Mouse (Mus musculus): Measurements from ENCODE around the gene Igtp.
"Not testable (repeated sequence)": the region's sequence is repeated elsewhere in the genome, so short reads cannot be mapped to it uniquely, and the experiment has no call there.

The Igtp gene

GRCm38 (mm10) chr11:58199229-58200037 lies at the start of gene Igtp, which contains the start of gene Irgm2:
Igtp (plus strand) TSS chr11:58199556.
Irgm2 (plus strand) TSS chr11:58199618.
- peak; percentile 13 for DNase-seq (ENCODE audit: low read depth, low spot score)

DNA sequence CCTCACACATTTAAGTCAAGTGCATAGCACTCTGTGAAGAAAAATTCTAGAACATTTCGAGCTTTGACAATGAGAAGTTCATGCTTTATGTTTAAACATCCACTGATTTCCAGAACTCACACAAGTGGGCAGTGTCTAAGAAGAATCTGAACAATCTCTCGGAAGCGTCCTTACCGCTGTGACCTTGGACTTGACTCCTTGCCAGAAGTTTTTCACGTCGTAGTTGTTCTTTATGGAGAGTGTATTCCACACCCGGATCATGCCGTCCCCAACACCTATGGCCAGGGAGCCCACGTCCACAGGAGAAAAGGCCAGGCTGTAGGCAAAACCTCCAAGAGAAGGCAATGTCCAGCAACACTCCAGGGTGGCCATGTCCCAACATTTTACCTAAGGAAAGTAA lies 43.9 kb upstream of the Igtp start:
- DNase-seq (ENCODE audit: low read depth, low spot score), result no peak

DNA sequence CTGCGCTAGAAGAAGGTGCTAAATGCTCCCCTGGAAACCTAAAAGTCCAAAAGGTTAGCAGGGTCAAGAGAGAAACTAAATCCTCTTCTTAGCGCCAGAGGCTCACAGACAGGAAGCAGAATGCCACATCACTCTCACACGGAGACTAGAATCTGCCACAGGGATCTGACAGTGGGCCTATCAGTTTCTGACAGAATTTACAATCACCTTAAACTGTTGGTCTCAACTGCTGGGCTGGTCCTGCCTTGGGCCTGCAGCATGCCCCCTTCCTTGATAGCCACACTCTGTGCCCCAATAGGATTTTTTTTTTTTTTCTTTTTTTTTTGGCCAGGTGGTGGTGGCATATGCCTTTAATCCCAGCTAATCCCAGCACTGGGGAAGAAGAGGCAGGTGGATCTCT lies 42.5 kb upstream of the Igtp start:
- DNase-seq (ENCODE audit: low read depth, low spot score), result no peak

GRCm38 (mm10) chr11:58165072-58165471 lies 34.3 kb upstream of the Igtp start:
- DNase-seq (ENCODE audit: low read depth, low spot score), result no peak

DNA sequence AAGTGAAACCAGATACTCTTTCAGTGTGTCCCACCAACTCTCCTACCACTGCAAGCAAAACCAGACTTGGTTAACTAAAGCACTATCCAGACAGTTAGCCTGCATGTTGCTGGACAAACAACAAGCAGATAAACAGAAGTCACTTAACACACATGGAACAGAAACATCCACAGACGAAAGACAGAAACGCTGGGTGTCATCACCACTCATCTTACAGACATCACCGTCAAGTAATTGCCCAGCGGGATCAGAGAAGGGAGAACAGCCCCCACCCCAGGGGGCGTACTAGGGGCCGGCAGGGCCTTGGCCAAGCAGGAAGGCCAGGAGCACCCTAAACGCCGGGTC lies 31.6 kb upstream of the Igtp start:
- DNase-seq (ENCODE audit: low read depth, low spot score), result no peak

DNA sequence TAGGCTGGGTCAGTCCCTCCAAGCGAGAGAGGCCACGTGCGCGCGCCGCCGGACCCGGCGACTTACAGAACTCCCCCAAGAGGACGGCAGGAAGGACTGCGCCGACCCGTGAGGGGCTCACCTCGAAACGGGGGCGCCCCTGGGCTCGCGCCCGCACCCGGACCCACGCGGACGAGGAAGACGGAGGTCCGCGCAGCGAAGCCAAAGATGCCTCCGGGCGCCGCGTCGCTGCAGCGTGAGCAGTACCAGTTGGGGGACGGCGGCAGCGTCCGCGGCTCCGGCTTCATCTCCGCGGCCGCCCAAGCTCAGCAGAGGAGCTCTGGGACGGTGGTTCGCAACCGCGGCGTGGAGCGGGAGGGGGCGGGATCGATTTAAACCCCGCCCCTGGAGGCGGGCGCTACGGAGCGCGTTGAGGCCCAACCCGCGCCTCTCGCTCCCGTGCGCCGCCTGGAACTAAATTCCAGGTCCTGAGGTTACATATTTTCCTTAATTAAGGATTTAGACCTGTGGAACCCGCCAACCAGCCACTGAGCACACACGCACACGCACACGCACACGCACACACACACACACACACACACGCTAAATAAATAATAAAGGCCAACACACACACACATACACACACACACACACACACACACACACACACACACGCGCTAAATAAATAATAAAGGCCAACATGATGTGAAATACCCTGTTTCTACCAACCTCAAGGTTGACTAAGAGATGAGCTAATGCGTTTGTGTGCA lies 31.0 kb upstream of the Igtp start, which contains the start of gene Gemin5:
Gemin5 (minus strand) TSS at position 373 of the 749 bp plus-strand sequence.
- peak; percentile 67 for DNase-seq (ENCODE audit: low read depth, low spot score)

DNA sequence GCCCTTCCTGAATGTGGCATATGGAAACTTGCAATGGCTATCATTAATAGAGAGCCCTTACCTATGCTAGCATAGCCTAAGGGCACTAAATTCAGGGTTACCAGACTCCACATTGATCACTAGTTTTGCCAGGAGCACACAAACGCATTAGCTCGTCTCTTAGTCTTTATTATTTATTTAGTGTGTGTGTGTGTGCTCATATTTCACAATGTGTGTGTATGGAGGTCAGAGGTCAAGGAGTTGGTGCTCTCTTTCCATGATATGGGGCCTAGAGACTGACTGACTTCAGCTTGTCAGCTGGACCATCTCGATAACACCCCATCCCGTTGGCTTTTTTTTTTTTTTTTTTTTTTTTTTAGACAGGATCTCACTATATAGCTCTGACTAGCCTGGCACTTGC lies 29.7 kb upstream of the Igtp start:
- no peak for DNase-seq (ENCODE audit: low read depth, low spot score)

GRCm38 (mm10) chr11:58171459-58172091 lies 27.8 kb upstream of the Igtp start, which contains the start of gene Mrpl22:
Mrpl22 (plus strand) TSS chr11:58171661.
- peak; percentile 82 for DNase-seq (ENCODE audit: low read depth, low spot score)

DNA sequence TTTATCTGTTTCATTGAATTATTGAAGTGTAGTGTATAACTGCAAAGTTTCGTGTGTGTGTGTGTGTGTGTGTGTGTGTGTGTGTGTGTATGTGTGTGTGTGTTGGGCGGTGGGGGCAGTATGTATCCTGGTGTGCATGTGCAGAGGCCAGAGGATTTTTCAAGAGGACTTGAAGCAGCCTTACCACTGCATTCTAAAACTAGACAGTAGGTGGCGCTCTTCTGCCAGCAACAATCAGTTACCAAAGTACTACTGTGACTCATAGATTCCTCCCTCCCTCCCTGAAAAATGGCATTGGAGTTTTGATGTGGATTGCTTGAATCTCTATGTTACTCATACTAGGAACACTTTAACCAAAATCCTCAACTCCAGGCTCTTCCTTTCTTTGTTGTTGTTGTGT lies 19.8 kb upstream of the Igtp start:
- DNase-seq (ENCODE audit: low read depth, low spot score), result peak; percentile 69

DNA sequence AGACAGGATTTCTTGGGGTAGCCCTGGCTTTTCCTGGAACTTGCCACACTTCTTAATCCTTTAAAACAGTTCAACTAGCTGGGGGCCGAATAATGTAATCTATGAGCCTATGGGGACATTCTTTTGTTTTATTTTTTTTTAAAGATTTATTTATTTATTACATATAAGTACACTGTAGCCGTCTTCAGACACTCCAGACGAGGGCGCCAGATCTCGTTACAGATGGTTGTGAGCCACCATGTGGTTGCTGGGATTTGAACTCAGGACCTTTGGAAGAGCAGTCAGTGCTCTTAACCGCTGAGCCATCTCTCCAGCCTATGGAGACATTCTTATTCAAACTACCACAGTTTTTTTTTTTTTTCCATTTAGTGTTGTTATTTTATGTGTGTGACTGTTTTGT lies 19.4 kb upstream of the Igtp start:
- not testable (repeated sequence) for DNase-seq (ENCODE audit: low read depth, low spot score)

DNA sequence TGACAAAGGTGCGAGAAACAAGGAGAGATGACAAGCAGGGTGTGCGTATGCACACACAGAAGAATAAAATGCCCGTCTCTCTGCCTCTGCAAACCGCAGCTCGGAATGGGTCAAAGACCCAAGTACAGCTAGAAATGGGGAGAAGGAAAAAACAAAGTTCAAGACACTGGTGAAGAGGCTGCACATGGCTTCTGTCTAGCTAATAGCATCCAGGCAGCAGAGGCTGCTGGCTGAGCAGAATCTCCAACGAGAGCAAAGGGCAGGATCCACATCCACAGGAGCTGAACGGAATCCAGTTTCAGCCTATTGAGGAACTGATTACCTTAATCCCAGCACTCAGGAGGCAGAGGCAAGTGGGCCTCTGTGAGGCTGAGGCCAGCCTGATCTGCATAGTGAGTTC lies 18.6 kb upstream of the Igtp start:
- no peak for DNase-seq (ENCODE audit: low read depth, low spot score)

DNA sequence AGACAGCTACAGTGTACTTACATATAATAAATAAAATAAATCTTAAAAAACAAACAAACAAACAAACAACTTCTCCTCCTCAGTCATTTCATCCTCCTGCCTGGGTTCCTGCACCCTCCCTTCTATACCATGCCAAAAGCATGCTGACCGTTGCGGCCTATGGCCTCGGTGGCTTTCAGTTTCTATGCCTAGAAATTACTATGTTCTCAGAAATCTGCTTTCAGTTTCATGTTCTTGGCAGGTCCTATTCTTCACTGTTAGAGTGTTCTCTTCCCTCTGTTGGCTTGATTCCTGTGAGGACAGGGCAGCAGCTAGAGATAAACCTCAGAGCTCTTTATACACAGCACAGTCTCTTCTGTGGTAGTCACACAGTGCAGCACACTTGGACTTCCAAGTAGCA lies 15.8 kb upstream of the Igtp start:
- no peak for DNase-seq (ENCODE audit: low read depth, low spot score)

DNA sequence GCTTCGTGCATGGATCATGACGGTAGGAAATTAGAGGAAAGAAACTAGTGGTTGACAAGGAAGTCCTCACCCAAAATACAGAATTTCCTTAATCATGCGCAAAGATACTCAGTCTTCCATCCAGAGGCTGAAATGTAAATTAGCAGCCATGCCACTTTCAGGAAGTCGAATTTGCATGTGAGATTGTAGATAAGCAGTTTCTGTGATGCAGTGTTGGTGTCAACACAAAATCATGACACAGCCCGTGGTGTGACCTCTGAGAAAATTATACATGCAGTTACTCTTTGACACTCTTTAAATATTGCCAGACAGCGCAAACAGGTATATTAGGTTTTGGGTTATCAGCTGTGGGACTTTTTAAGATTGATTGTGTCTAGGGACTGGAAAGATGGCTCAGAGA lies 9.7 kb upstream of the Igtp start:
- no peak for DNase-seq (ENCODE audit: low read depth, low spot score)

- DNase-seq (ENCODE audit: low read depth, low spot score), result no peak
These were observed 6.0 kb upstream of the Igtp start for GRCm38 (mm10) chr11:58193326-58193725.

- DNase-seq (ENCODE audit: low read depth, low spot score), result no peak
These were observed 5.4 kb upstream of the Igtp start for GRCm38 (mm10) chr11:58193860-58194520.

- DNase-seq (ENCODE audit: low read depth, low spot score), result no peak
These were observed 693 bp upstream of the Igtp start for GRCm38 (mm10) chr11:58198663-58199062.

GRCm38 (mm10) chr11:58200226-58200625 lies 870 bp downstream of the Igtp start:
- DNase-seq (ENCODE audit: low read depth, low spot score), result no peak

DNA sequence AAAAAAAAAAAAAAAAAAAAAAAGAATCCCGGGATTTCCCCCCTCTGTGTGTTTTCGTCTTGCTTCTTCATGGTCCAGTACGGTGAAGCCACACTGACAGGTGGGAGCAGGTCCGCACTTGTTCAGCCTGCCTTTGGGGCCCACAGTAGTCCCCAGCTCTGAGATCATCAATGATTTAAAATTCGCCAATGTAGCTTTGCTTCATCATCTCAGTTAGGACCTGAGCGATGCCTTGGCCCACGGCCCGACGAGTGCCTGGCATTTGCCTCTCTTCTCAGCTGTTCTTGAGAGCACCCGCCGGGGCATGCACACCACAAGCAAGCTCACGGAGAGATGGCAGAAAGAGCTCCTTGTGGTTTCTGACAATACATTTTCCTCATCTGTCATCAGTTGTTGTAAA lies 1.7 kb downstream of the Igtp start:
- no peak for DNase-seq (ENCODE audit: low read depth, low spot score)

DNA sequence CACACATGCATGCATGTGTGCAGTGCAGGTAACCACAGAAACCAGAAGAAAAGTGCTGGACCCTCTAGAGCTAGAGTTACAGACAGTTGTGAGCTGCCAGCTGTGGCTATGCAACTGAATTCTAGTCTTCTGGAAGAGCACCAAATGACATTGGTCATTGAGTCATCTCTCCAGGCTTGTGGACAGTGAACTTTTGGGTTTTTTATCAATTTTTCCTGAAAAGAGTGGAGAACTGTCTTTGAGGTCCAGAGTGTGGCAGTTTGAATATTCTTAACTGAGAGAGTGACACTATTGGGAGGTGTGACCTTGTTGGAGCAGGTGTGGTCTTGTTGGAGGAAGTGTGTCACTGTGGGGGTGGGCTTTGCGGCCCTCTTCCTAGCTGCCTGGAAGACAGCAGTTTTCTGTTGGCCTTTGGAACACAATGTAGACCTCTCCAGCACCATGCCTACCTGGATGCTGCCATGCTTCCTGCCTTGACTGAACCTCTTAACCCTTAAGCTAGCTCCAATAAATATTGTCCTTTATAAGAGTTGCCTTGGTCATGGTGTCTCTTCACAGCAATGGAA lies 11.0 kb downstream of the Igtp start:
- no peak for DNase-seq (ENCODE audit: low read depth, low spot score)

DNA sequence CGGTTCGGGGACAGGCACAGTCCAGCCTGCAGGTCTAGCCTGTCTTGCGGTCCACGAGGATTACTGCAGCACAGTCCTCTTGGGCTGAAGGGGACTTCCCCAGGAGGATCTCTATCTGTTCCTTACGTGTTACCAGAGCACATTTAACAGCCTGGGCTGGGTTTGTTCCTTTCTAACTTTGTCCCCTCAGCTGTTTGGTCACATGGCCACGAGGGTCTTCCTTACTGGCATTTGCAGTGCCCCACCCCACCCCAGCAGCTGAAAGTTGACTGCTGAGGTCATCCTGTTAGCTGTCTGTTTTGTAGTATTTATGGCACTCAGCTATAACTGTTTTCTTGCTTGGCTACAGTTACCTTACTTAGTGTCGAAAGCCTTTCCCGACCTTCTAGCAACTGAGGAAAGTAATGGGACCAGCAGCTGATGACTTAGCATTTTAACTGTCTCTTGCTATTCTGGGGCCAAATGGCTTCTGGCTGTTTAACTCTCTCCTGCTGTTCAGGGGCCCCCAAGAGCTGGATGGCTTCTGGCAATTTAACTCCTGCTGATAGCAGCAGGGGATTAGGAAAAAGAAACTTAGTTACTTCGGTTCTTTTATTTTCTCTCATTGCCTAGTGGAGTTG lies 11.8 kb downstream of the Igtp start:
- no peak for DNase-seq (ENCODE audit: low read depth, low spot score)

GRCm38 (mm10) chr11:58211682-58212067 lies 12.3 kb downstream of the Igtp start:
- no peak for DNase-seq (ENCODE audit: low read depth, low spot score)
